Mouse (Mus musculus) gastrocnemius, postnatal 36 days (tissue): ENCODE data around the gene Polr2c. TPM values are rescaled to one million over a fixed set of nuclear protein-coding genes. Genes with fewer than 3 reads are reported as not detected.

ENCODE experiments used
- DNase-seq, 2 experiments: peaks; one replicate each; pipeline ENCODE4 v3.0.0; 2022
- intact Hi-C: fragments of 180-260 bp; cut with DNase I; formaldehyde crosslinking; loops from one replicate; pipeline ENCODE4 v1.15.1; 2025
- total RNA-seq, 2 experiments: library from RNA; stranded (reverse); gene quantifications; 2 replicates each; pipeline ENCODE4 v1.2.3; 2021

Gene Polr2c
- total RNA-seq, 2 experiments from 2014 or later: 34.3 to 44.5 TPM

GRCm38 (mm10) chr8:94874358-94874757 is 17.1 kb downstream of the Polr2c start:
- intact Hi-C loops: loop anchor here (2.0 kb wide), 1 partner anchor 34 kb away; no protein-coding TSS in a partner anchor
- DNase-seq: peak; percentile 44 to 72

GRCm38 (mm10) chr8:94875096-94875870 is 18.0 kb downstream of the Polr2c start:
- DNase-seq: no peak
- intact Hi-C loops: loop anchor here (2.0 kb wide), 1 partner anchor 34 kb away; no protein-coding TSS in a partner anchor

- intact Hi-C loops: loop anchor here (2.0 kb wide), 1 partner anchor 33 kb away; no protein-coding TSS in a partner anchor
- no peak for DNase-seq
Observed at GRCm38 (mm10) chr8:94875871-94876150, 18.6 kb downstream of the Polr2c start.

- DNase-seq: peak; percentile 82 to 91
- intact Hi-C loops: no loop called here
Observed at GRCm38 (mm10) chr8:94876197-94876730, 19.0 kb downstream of the Polr2c start, which contains the start of gene Dok4. Gene Dok4 (minus strand): TSS chr8:94876330.

- intact Hi-C loops: no loop called here
- DNase-seq: no peak
Observed at GRCm38 (mm10) chr8:94876820-94877219, 19.6 kb downstream of the Polr2c start.

- no peak for DNase-seq
- intact Hi-C loops: no loop called here
Observed at GRCm38 (mm10) chr8:94880742-94881141, 23.5 kb downstream of the Polr2c start.

GRCm38 (mm10) chr8:94888383-94889036 is 31.3 kb downstream of the Polr2c start:
- DNase-seq: no peak
- intact Hi-C loops: no loop called here

GRCm38 (mm10) chr8:94892917-94893316 is 35.7 kb downstream of the Polr2c start:
- intact Hi-C loops: no loop called here
- no peak for DNase-seq

GRCm38 (mm10) chr8:94899262-94899661 is 42.0 kb downstream of the Polr2c start:
- DNase-seq: no peak

GRCm38 (mm10) chr8:94900617-94901016 is 43.4 kb downstream of the Polr2c start:
- no peak for DNase-seq
- intact Hi-C loops: no loop called here

More at GRCm38 (mm10) chr8:94899262-94899661, 42.0 kb downstream of the Polr2c start:
- intact Hi-C loops: no loop called here

- intact Hi-C loops: no loop called here
- DNase-seq: no peak
Observed at GRCm38 (mm10) chr8:94901031-94901430, 43.8 kb downstream of the Polr2c start.

- intact Hi-C loops: no loop called here
- no peak for DNase-seq
Observed at GRCm38 (mm10) chr8:94903709-94904108, 46.5 kb downstream of the Polr2c start.

GRCm38 (mm10) chr8:94904450-94905175 is 47.4 kb downstream of the Polr2c start:
- intact Hi-C loops: loop anchor here (5.0 kb wide), 1 partner anchor 202 kb away; no protein-coding TSS in a partner anchor
- DNase-seq: peak; percentile 80 to 82

- no peak for DNase-seq
- intact Hi-C loops: loop anchor here (2.0 to 5.0 kb wide), 2 partner anchors 33 to 205 kb away; no protein-coding TSS in a partner anchor
Observed at GRCm38 (mm10) chr8:94907591-94908300, 50.5 kb downstream of the Polr2c start.

- DNase-seq: peak; percentile 74 to 80
- intact Hi-C loops: loop anchor here (2.0 to 5.0 kb wide), 2 partner anchors 34 to 207 kb away; no protein-coding TSS in a partner anchor
Observed at GRCm38 (mm10) chr8:94908847-94909246, 51.6 kb downstream of the Polr2c start.

GRCm38 (mm10) chr8:94913061-94913660 is 55.9 kb downstream of the Polr2c start:
- intact Hi-C loops: loop anchor here (5.0 kb wide), 1 partner anchor 91 kb away; no protein-coding TSS in a partner anchor
- peak in 1 of 2 experiments; percentile 44 for DNase-seq

- no peak for DNase-seq
Observed at GRCm38 (mm10) chr8:94914256-94914655, 57.0 kb downstream of the Polr2c start.

GRCm38 (mm10) chr8:94914701-94915101 is 57.5 kb downstream of the Polr2c start:
- peak; percentile 37 to 56 for DNase-seq
- intact Hi-C loops: loop anchor here (5.0 kb wide), 1 partner anchor 92 kb away; no protein-coding TSS in a partner anchor

More at GRCm38 (mm10) chr8:94914256-94914655, 57.0 kb downstream of the Polr2c start:
- intact Hi-C loops: loop anchor here (5.0 kb wide), 1 partner anchor 92 kb away; no protein-coding TSS in a partner anchor

- DNase-seq: no peak
- intact Hi-C loops: no loop called here
Observed at GRCm38 (mm10) chr8:94916311-94916959, 59.2 kb downstream of the Polr2c start.
